Mouse (Mus musculus) Patski (cell line): Measurements from ENCODE around the gene Col26a1. TPM values are rescaled to one million over a fixed set of nuclear protein-coding genes. Genes with fewer than 3 reads are reported as not detected.

ENCODE experiments used
- ATAC-seq: fragments of 100-300 bp; one replicate; pipeline ENCODE4 v1.8.0; 2021
- CTCF ChIA-PET: fragments of 350-600 bp; sonication (Branson Sonifier 250); formaldehyde crosslinking; loops from one replicate; lab custom pipeline; 2022; ENCODE audit warnings: inconsistent platforms; lab: Charles Lee
- POLR2A ChIA-PET: fragments of 350-600 bp; sonication (Branson Sonifier 250); formaldehyde crosslinking; loops from one replicate; lab custom pipeline; 2022; ENCODE audit warnings: antibody characterized with exemption, inconsistent platforms; lab: Charles Lee
- DNase-seq: peaks from one replicate; pipeline ENCODE4 v3.0.0-alpha.2; 2011; ENCODE audit warnings: low read depth, low spot score
- H3K27me3 ChIP-seq: fragments of 371-371 bp; one replicate; pipeline ENCODE4 v1.5.1; 2021
- CTCF ChIP-seq: fragments of 100-300 bp; IDR thresholded peaks from one replicate; pipeline ENCODE4 v1.5.1; 2021
- in situ Hi-C: fragments of 300-500 bp; cut with MboI; formaldehyde crosslinking; loops from 3 replicates; pipeline ENCODE4 v1.11.1; 2018; ENCODE audit warnings: low pct_unique_long_range_greater_than_20kb, mixed read lengths
- polyA plus RNA-seq: library from polyadenylated mRNA; unstranded; gene quantifications from one replicate; pipeline ENCODE4 v1.2.3, GENCODE M21; 2021

The Col26a1 gene
- polyA plus RNA-seq, 1 experiment from 2014 or later, result 0.09 TPM

DNA sequence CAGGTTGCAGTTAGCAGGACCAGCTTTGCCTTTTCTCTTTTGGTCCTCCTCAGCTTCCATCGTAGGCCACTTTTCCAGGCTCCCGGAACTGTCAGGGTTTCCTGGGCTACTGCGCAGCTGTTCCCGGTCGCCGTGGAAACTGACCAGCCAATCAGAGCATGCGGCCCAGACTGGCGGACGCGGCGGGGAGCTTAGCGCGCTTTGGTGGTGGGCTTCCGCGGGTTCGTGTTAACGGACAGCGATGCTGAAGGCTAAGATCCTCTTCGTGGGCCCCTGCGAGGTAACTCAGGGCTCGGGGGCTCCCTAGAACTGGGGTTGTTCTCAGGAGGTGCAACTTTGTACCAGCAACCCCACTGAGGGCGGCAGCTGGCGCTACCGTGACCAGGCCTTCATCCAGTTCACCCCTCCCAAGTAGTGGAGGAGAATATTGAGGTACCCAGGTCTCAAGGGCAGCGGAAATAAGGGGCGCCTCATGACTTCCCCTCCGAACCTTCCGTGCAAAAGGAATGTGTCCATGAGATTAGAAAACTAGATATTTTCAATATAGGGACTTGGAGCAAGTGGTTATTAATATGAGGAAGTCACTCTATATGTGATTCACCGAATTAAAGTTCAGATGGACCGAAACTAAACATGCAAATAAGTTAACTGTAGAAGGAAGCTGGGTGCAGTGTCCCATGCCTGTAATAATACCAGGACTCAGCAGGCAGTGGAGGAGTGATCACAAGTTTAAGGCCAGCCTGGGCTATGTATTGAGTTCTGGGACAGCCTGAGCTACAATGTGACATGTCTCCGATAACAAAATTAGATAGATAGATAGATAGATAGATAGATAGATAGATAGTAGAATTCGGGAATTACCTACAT, 25.2 kb upstream of the Col26a1 start, which contains the start of gene Ift22:
Gene Ift22, plus strand, starts transcription at position 160 of the 867 bp plus-strand sequence.
- DNase-seq, result peak; percentile 76
- POLR2A ChIA-PET, result interaction anchor here (0.7 to 2.5 kb wide), 2 partner anchors 11 to 130 kb away, joined by 4 to 10 read pairs; no protein-coding TSS in a partner anchor
- no peak for TF ChIP-seq CTCF
- peak; percentile 80 for ATAC-seq
- CTCF ChIA-PET, result interaction anchor here (0.9 to 1.0 kb wide), 2 partner anchors 27 to 68 kb away, joined by 3 read pairs; no protein-coding TSS in a partner anchor
- H3K27me3 ChIP-seq, result no peaks in the 10 kb centered on the region
- in situ Hi-C loops, result no loop called here

DNA sequence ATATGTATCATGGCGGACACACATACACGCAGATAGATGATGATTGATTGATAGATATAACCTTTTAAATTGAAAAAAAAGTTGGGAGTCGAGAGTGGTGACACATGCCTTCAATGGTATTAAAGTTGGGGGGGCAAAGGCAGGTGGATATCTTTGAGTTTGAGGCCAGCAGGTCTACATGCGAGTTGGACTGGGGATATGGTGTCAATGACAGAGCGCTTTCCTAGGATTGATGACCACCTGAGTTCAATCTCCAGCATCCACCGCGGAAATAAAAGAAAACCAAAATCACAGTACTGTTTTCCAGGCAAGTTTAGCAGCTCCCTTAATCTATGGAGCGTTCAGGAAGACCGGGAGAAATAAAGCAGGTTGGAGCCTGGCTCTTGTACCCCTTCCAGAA, 24.6 kb upstream of the Col26a1 start:
- ChIA-PET POLR2A (interaction anchor here (0.6 to 2.5 kb wide), 2 partner anchors 12 to 1078 kb away, joined by 4 to 10 read pairs; no protein-coding TSS in a partner anchor), CTCF (interaction anchor here (1.0 kb wide), 1 partner anchor 27 kb away, joined by 3 read pairs; no protein-coding TSS in a partner anchor)
- DNase-seq (no peak), ATAC-seq (no peak)
- no peak for TF ChIP-seq CTCF
- no peaks in the 10 kb centered on the region for H3K27me3 ChIP-seq
- in situ Hi-C loops, result no loop called here

DNA sequence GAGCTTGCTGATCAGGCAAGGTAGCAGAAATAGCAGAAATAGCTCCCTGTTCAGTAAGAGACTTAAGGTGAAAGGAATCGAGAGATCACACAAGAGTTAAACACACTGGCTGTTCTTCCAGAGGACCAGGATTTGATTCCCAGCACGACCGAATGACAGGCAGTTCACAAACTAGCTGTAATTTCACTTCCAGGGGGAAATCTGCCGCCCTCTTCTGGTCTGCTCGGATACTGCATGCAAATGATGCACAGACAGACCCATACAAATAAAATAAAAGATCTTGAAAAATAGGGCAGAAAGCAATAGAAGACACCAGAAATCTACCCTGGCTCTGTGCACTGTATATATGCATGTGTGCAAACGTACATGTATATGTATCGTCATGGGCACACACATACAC, 22.6 kb upstream of the Col26a1 start:
- POLR2A ChIA-PET, result no interaction called here
- no peaks in the 10 kb centered on the region for H3K27me3 ChIP-seq
- DNase-seq (no peak), ATAC-seq (no peak)
- no peak for TF ChIP-seq CTCF
- in situ Hi-C loops, result no loop called here
- CTCF ChIA-PET, result interaction anchor here (1.3 to 1.8 kb wide), 4 partner anchors 10 to 115 kb away, joined by 3 to 4 read pairs (median 4); no protein-coding TSS in a partner anchor

DNA sequence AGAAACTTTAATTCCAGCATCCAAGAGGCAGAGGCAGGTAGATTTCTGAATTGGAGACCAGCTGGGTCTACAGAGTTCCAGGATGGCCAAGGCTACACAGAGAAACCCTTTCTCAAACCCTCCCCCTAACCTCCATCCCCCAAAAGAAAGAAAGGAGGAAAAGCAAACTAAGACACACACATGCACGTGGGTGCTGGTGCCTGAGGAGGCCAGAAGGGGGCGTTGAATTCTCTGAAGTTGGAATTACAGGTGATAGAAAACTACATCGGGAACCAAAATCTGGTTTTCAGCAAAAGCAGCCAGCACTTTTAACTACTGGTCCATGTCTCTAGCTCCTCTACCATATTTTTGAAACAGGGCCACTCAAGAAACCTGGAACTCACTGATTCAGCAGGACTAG, 21.6 kb upstream of the Col26a1 start:
- TF ChIP-seq CTCF, result no peak
- no peaks in the 10 kb centered on the region for H3K27me3 ChIP-seq
- in situ Hi-C loops, result no loop called here
- no peak for ATAC-seq
- CTCF ChIA-PET, result interaction anchor here (1.3 kb wide), 1 partner anchor 9 kb away, joined by 3 read pairs; no protein-coding TSS in a partner anchor
- POLR2A ChIA-PET, result no interaction called here
- no peak for DNase-seq

DNA sequence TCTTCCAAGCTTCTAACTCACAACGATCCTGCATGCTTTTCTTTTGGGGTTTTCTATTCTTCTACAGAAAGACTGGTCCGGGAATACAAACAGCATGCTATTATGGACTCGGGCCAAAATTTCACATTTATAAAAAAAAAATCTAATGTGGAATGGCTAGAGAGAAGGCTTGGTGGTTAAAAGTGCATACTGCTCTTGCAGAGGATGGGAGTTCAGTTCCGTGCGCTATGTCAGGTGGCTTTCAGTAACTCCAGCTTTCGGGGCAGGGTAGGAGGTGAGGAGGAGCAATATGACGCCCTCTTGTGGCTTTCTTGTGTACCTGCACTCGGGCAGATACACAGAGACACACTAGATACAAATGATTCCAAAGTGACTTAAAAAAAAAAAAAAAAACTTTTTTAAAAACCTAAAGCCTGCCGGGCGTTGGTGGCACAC, 12.5 kb upstream of the Col26a1 start:
- POLR2A ChIA-PET, result no interaction called here
- DNase-seq (no peak), ATAC-seq (no peak)
- in situ Hi-C loops, result no loop called here
- H3K27me3 ChIP-seq, result peaks cover 13% of the 10 kb centered on the region
- CTCF ChIA-PET, result interaction anchor here (0.8 kb wide), 1 partner anchor 10 kb away, joined by 3 read pairs; no protein-coding TSS in a partner anchor
- TF ChIP-seq CTCF, result no peak

DNA sequence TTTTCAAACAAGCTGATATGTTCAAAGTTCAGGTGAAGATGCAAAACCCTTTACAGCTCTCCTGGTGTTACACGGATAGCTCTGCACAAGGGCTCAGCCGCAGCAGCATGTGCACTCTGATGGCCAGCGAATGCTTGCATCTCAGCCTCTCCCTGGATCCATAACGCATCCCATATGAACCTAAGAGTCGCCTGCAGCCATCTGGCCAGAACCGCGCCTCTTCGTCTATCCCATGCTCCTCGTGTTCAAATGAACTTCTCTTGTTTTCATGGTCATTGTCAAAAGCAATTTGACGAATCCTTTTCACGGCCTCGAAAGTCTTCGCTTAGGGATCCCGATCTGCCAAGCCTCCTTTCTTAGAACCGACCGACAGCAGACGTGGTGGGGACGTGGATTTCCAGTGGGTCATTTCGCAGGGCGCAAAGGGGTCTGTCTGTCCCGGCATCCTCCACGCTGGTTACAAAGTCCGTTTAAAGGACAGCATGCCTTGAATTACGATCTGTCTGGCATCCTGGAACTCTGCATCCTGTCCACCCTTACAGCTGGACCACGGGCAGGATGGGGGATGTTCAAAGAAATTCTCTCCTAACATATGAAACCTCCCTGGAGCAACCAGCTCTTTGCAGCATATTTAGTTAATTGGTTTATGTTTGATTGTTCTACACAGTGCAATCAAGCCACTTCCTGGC, 12.0 kb upstream of the Col26a1 start:
- POLR2A ChIA-PET, result no interaction called here
- no peak for TF ChIP-seq CTCF
- in situ Hi-C loops, result no loop called here
- CTCF ChIA-PET, result interaction anchor here (0.8 to 0.9 kb wide), 2 partner anchors 10 kb away, joined by 3 read pairs; no protein-coding TSS in a partner anchor
- ATAC-seq (no peak), DNase-seq (no peak)
- H3K27me3 ChIP-seq, result peaks cover 13% of the 10 kb centered on the region

DNA sequence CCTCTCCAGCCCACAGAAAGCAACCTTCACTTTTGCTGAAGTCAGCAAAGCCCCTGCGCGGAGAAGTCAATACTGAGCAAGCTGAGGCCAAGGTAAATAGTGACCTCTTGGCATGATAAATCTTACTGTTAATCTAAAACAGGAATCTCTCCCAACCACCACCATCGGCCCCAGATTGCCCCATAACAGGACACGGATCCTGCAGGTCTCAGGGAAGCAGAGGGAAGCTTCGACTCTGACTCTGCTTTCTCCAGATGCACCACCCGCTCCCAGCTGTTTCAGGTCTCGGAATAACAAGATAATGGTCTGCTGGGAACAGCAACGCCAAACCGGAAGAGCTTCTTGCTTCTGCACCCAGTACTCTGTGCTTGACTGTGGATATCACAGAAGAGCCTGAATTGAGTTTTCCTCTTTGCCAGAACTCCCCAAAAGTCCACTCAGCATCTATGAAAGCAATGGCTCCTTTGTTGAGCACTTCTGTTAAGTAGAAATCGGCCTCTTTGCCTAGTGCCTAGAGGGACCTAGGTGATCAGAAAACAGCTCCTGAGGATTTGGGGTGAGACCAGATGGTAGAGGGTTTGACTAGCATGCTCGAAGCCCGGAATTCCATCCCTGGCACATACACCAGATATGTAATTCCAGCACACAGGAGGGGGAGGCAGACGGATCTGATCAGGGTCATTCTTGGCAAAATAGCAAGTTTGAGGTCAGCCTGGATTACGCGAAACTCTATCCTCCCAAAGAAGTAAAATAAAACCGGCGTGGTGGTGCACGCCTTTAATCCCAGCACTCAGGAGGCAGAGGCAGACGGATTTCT, 5.7 kb upstream of the Col26a1 start:
- POLR2A ChIA-PET, result no interaction called here

DNA sequence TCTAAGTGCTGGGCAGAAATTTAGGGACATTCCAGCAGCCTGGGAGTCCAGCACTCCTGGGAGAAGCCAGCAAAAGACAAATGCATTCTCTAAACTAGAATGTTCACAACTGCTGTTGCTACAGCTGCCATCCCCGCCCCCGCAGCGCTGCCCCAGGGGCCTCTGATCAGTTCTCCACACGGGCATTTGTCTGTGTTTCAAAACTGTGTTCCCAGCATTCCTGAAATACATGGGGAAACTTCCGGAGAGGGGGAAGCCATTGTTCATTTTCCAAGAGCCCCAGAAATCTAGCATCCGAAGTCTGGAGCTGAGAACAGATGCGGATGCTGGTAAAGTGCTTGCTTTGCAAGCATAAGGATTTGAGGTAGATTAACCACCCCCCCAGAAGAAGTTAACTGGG, 3.9 kb upstream of the Col26a1 start:
- CTCF ChIA-PET, result no interaction called here
- TF ChIP-seq CTCF, result no peak
- POLR2A ChIA-PET, result no interaction called here
- H3K27me3 ChIP-seq, result peaks cover 24% of the 10 kb centered on the region
- no peak for DNase-seq
- no peak for ATAC-seq
- in situ Hi-C loops, result no loop called here

More for the DNA sequence above, 5.7 kb upstream of the Col26a1 start:
- ATAC-seq (no peak), DNase-seq (no peak)
- CTCF ChIA-PET, result interaction anchor here (0.9 kb wide), 1 partner anchor 98 kb away, joined by 3 read pairs; no protein-coding TSS in a partner anchor
- no peak for TF ChIP-seq CTCF
- peaks cover 16% of the 10 kb centered on the region for H3K27me3 ChIP-seq
- in situ Hi-C loops, result no loop called here

DNA sequence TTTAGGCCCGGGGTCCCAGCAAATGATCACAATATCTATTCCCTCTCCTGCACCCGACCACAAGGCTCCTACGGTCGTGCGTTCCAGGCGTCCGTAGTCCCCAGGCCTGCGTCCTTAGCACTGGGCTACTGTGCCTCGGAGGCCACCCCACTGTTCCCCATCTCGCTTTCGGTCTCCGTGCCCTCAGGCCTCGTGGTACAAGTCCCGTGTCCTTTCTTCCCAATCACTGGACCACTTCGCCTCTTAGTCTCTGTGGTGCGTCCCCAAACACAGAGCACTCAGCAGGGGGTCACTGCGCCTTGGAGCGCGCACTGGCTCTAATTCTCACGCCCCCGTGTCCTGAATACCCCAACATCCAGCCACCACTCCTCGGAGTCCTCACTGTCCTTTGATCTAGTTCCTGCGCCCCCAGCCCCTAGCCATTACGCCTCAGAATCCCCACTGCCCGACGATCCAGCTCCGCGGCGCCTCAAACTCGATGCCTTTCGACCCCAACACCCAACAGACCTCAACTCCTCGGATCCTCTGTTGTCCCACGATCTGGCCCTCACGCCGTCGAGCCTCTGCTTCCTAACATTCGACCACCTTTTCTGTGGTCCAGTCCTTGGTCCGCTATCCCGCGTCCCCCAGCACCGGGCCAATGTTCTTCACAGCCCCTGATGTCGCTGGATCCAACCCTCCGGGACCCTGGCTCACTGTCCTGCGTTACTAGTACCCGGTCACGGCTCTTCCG, 788 bp downstream of the Col26a1 start:
- DNase-seq (no peak), ATAC-seq (no peak)
- in situ Hi-C loops, result loop anchor here (5.0 kb wide), 1 partner anchor 90 kb away; no protein-coding TSS in a partner anchor
- ChIA-PET CTCF (interaction anchor here (1.4 to 2.7 kb wide), 2 partner anchors 34 to 91 kb away, joined by 3 to 17 read pairs; no protein-coding TSS in a partner anchor), POLR2A (no interaction called here)
- TF ChIP-seq CTCF, result no peak
- peaks cover 31% of the 10 kb centered on the region for H3K27me3 ChIP-seq
